Mouse (Mus musculus): ENCODE results near the gene Myl6b.

Myl6b gene

GRCm38 (mm10) chr10:128498590-128498989 is at the start of gene Myl6b:
Gene Myl6b (minus strand): TSS chr10:128498685.
- DNase-seq: peak; percentile 97

GRCm38 (mm10) chr10:128547361-128548032 is 49.0 kb upstream of the Myl6b start, which contains the start of gene Zc3h10:
Gene Zc3h10 (minus strand): TSS chr10:128547774.
- DNase-seq: peak; percentile 97

- DNase-seq: no peak
Measured at GRCm38 (mm10) chr10:128546787-128547186, 48.3 kb upstream of the Myl6b start.

GRCm38 (mm10) chr10:128546361-128546760 is 47.9 kb upstream of the Myl6b start:
- peak; percentile 51 for DNase-seq

GRCm38 (mm10) chr10:128545570-128545898 is 47.0 kb upstream of the Myl6b start:
- no peak for DNase-seq

GRCm38 (mm10) chr10:128544674-128545569 is 46.4 kb upstream of the Myl6b start:
- DNase-seq: no peak

GRCm38 (mm10) chr10:128544151-128544657 is 45.7 kb upstream of the Myl6b start:
- DNase-seq: no peak

- DNase-seq: no peak
Measured at GRCm38 (mm10) chr10:128543100-128543499, 44.6 kb upstream of the Myl6b start.

- DNase-seq: no peak
Measured at GRCm38 (mm10) chr10:128538340-128538870, 39.9 kb upstream of the Myl6b start.

- peak; percentile 92 for DNase-seq
Measured at GRCm38 (mm10) chr10:128536266-128536940, 37.9 kb upstream of the Myl6b start.

- no peak for DNase-seq
Measured at GRCm38 (mm10) chr10:128535624-128536265, 37.3 kb upstream of the Myl6b start.

- no peak for DNase-seq
Measured at GRCm38 (mm10) chr10:128535206-128535605, 36.7 kb upstream of the Myl6b start.

- DNase-seq: no peak
Measured at GRCm38 (mm10) chr10:128526366-128527356, 28.2 kb upstream of the Myl6b start.

- DNase-seq: peak; percentile 96
Measured at GRCm38 (mm10) chr10:128525671-128526308, 27.3 kb upstream of the Myl6b start, which contains the start of gene Esyt1. Gene Esyt1 (minus strand): TSS chr10:128525871.

GRCm38 (mm10) chr10:128524732-128525662 is 26.5 kb upstream of the Myl6b start:
- DNase-seq: peak; percentile 67

GRCm38 (mm10) chr10:128524111-128524731 is 25.7 kb upstream of the Myl6b start:
- no peak for DNase-seq

GRCm38 (mm10) chr10:128522351-128522750 is 23.9 kb upstream of the Myl6b start:
- DNase-seq: no peak

GRCm38 (mm10) chr10:128520591-128520990 is 22.1 kb upstream of the Myl6b start:
- DNase-seq: no peak

GRCm38 (mm10) chr10:128518833-128519232 is 20.3 kb upstream of the Myl6b start:
- peak; percentile 56 for DNase-seq

Measured in kidney, postnatal 14 days (tissue).